Mouse (Mus musculus): ENCODE data around the gene Clasp1. TPM values are rescaled to one million over a fixed set of nuclear protein-coding genes. Genes with fewer than 3 reads are reported as not detected.

Clasp1 gene
- polyA plus RNA-seq, 1 experiment from 2014 or later: 40.3 TPM

GRCm38 (mm10) chr1:118450891-118451450, 62.1 kb downstream of the Clasp1 start:
- WGBS: 88% methylated on average over 3 of the region's 3 CpGs
- Histone ChIP-seq H3K4me1 (ENCODE audit: control insufficient read depth, insufficient read depth, low read length) (no peaks in the 10 kb centered on the region), H3K27ac (replicated peaks; ENCODE audit: low read depth, low read length) (no peak overlapping the region), H3K27me3 (replicated peaks; ENCODE audit: control insufficient read depth, insufficient read depth, low read length) (no peaks in the 10 kb centered on the region), H3K36me3 (ENCODE audit: control insufficient read depth, insufficient read depth, low read length) (no peaks in the 10 kb centered on the region), H3K9ac (ENCODE audit: low read depth, low read length) (no peak overlapping the region), H3K4me2 (ENCODE audit: low read depth, low read length) (no peak overlapping the region), H3K9me3 (ENCODE audit: control insufficient read depth, low read length) (no peaks in the 10 kb centered on the region), H3K4me3 (ENCODE audit: low read depth, low read length) (no peak overlapping the region)
- DNase-seq (ENCODE audit: low spot score) (no peak), ATAC-seq (ENCODE audit: low read depth) (no peak)

GRCm38 (mm10) chr1:118453577-118453976, 64.7 kb downstream of the Clasp1 start:
- Histone ChIP-seq H3K36me3 (ENCODE audit: control insufficient read depth, insufficient read depth, low read length) (no peaks in the 10 kb centered on the region), H3K9me3 (ENCODE audit: control insufficient read depth, low read length) (no peaks in the 10 kb centered on the region), H3K27ac (replicated peaks; ENCODE audit: low read depth, low read length) (no peak overlapping the region), H3K4me2 (ENCODE audit: low read depth, low read length) (no peak overlapping the region), H3K4me1 (ENCODE audit: control insufficient read depth, insufficient read depth, low read length) (peaks cover 23% of the 10 kb centered on the region), H3K9ac (ENCODE audit: low read depth, low read length) (no peak overlapping the region), H3K27me3 (replicated peaks; ENCODE audit: control insufficient read depth, insufficient read depth, low read length) (no peaks in the 10 kb centered on the region), H3K4me3 (ENCODE audit: low read depth, low read length) (no peak overlapping the region)
- DNase-seq (ENCODE audit: low spot score): no peak
- WGBS: 83% methylated on average over 4 of the region's 4 CpGs
- ATAC-seq (ENCODE audit: low read depth): no peak

- H3K27ac ChIP-seq (replicated peaks; ENCODE audit: low read depth, low read length): no peak overlapping the region
- ATAC-seq (ENCODE audit: low read depth) (no peak), DNase-seq (ENCODE audit: low spot score) (no peak)
- no peak overlapping the region for H3K4me2 ChIP-seq (ENCODE audit: low read depth, low read length)
- no peak overlapping the region for H3K9ac ChIP-seq (ENCODE audit: low read depth, low read length)
- no peaks in the 10 kb centered on the region for H3K9me3 ChIP-seq (ENCODE audit: control insufficient read depth, low read length)
- WGBS: 87% methylated on average over 4 of the region's 4 CpGs
- H3K36me3 ChIP-seq (ENCODE audit: control insufficient read depth, insufficient read depth, low read length): no peaks in the 10 kb centered on the region
- H3K4me1 ChIP-seq (ENCODE audit: control insufficient read depth, insufficient read depth, low read length): peaks cover 23% of the 10 kb centered on the region
- H3K4me3 ChIP-seq (ENCODE audit: low read depth, low read length): no peak overlapping the region
- no peaks in the 10 kb centered on the region for H3K27me3 ChIP-seq (replicated peaks; ENCODE audit: control insufficient read depth, insufficient read depth, low read length)
Observed at GRCm38 (mm10) chr1:118454817-118455216, 66.0 kb downstream of the Clasp1 start.

- peak overlapping the region; percentile 35; the same call in 1 of the 2 replicates for H3K9ac ChIP-seq (ENCODE audit: low read depth, low read length)
- no peaks in the 10 kb centered on the region for H3K9me3 ChIP-seq (ENCODE audit: control insufficient read depth, low read length)
- no peak for ATAC-seq (ENCODE audit: low read depth)
- peaks cover 10% of the 10 kb centered on the region for H3K36me3 ChIP-seq (ENCODE audit: control insufficient read depth, insufficient read depth, low read length)
- H3K4me3 ChIP-seq (ENCODE audit: low read depth, low read length): no peak overlapping the region
- peak overlapping the region; percentile 74 for H3K4me2 ChIP-seq (ENCODE audit: low read depth, low read length)
- peaks cover 23% of the 10 kb centered on the region for H3K4me1 ChIP-seq (ENCODE audit: control insufficient read depth, insufficient read depth, low read length)
- no peak for DNase-seq (ENCODE audit: low spot score)
- H3K27ac ChIP-seq (replicated peaks; ENCODE audit: low read depth, low read length): peak overlapping the region; percentile 50; the same call in 1 of the 2 replicates
- 40% methylated on average over 11 of the region's 11 CpGs for WGBS
- no peaks in the 10 kb centered on the region for H3K27me3 ChIP-seq (replicated peaks; ENCODE audit: control insufficient read depth, insufficient read depth, low read length)
Observed at GRCm38 (mm10) chr1:118457256-118457882, 68.5 kb downstream of the Clasp1 start.

GRCm38 (mm10) chr1:118457883-118458259, 69.0 kb downstream of the Clasp1 start:
- H3K4me2 ChIP-seq (ENCODE audit: low read depth, low read length): peak overlapping the region; percentile 74
- ATAC-seq (ENCODE audit: low read depth) (no peak), DNase-seq (ENCODE audit: low spot score) (peak; percentile 18)
- H3K9ac ChIP-seq (ENCODE audit: low read depth, low read length): no peak overlapping the region
- no peaks in the 10 kb centered on the region for H3K27me3 ChIP-seq (replicated peaks; ENCODE audit: control insufficient read depth, insufficient read depth, low read length)
- H3K4me1 ChIP-seq (ENCODE audit: control insufficient read depth, insufficient read depth, low read length): peaks cover 23% of the 10 kb centered on the region
- WGBS: 48% methylated on average over 1 of the region's 1 CpGs
- H3K27ac ChIP-seq (replicated peaks; ENCODE audit: low read depth, low read length): no peak overlapping the region
- no peaks in the 10 kb centered on the region for H3K9me3 ChIP-seq (ENCODE audit: control insufficient read depth, low read length)
- H3K36me3 ChIP-seq (ENCODE audit: control insufficient read depth, insufficient read depth, low read length): peaks cover 14% of the 10 kb centered on the region
- H3K4me3 ChIP-seq (ENCODE audit: low read depth, low read length): no peak overlapping the region

- H3K36me3 ChIP-seq (ENCODE audit: control insufficient read depth, insufficient read depth, low read length): peaks cover 14% of the 10 kb centered on the region
- H3K9me3 ChIP-seq (ENCODE audit: control insufficient read depth, low read length): no peaks in the 10 kb centered on the region
- peak overlapping the region; percentile 74; the same call in 1 of the 2 replicates for H3K4me2 ChIP-seq (ENCODE audit: low read depth, low read length)
- H3K27me3 ChIP-seq (replicated peaks; ENCODE audit: control insufficient read depth, insufficient read depth, low read length): no peaks in the 10 kb centered on the region
- no peak overlapping the region for H3K9ac ChIP-seq (ENCODE audit: low read depth, low read length)
- peak; percentile 35 for DNase-seq (ENCODE audit: low spot score)
- H3K27ac ChIP-seq (replicated peaks; ENCODE audit: low read depth, low read length): no peak overlapping the region; the same call in 1 of the 2 replicates
- WGBS: 45% methylated on average over 3 of the region's 3 CpGs
- H3K4me3 ChIP-seq (ENCODE audit: low read depth, low read length): no peak overlapping the region; the same call in 1 of the 2 replicates
- ATAC-seq (ENCODE audit: low read depth): no peak
- peaks cover 23% of the 10 kb centered on the region for H3K4me1 ChIP-seq (ENCODE audit: control insufficient read depth, insufficient read depth, low read length)
Observed at GRCm38 (mm10) chr1:118458279-118458678, 69.4 kb downstream of the Clasp1 start.

- Histone ChIP-seq H3K4me2 (ENCODE audit: low read depth, low read length) (peak overlapping the region; percentile 74), H3K4me1 (ENCODE audit: control insufficient read depth, insufficient read depth, low read length) (peaks cover 23% of the 10 kb centered on the region), H3K27ac (replicated peaks; ENCODE audit: low read depth, low read length) (peak overlapping the region; percentile 97), H3K27me3 (replicated peaks; ENCODE audit: control insufficient read depth, insufficient read depth, low read length) (no peaks in the 10 kb centered on the region), H3K9me3 (ENCODE audit: control insufficient read depth, low read length) (no peaks in the 10 kb centered on the region), H3K36me3 (ENCODE audit: control insufficient read depth, insufficient read depth, low read length) (peaks cover 20% of the 10 kb centered on the region), H3K4me3 (ENCODE audit: low read depth, low read length) (peak overlapping the region; percentile 48), H3K9ac (ENCODE audit: low read depth, low read length) (peak overlapping the region; percentile 80)
- ATAC-seq (ENCODE audit: low read depth): peak; percentile 92
- DNase-seq (ENCODE audit: low spot score): peak; percentile 98
- WGBS: 2% methylated on average over 53 of the region's 53 CpGs
Observed at GRCm38 (mm10) chr1:118458963-118459920, 70.4 kb downstream of the Clasp1 start.

GRCm38 (mm10) chr1:118460716-118461115, 71.9 kb downstream of the Clasp1 start:
- 92% methylated on average over 5 of the region's 5 CpGs for WGBS
- H3K4me2 ChIP-seq (ENCODE audit: low read depth, low read length): no peak overlapping the region
- ATAC-seq (ENCODE audit: low read depth): no peak

More at GRCm38 (mm10) chr1:118460716-118461115, 71.9 kb downstream of the Clasp1 start:
- Histone ChIP-seq H3K27me3 (replicated peaks; ENCODE audit: control insufficient read depth, insufficient read depth, low read length) (no peaks in the 10 kb centered on the region), H3K36me3 (ENCODE audit: control insufficient read depth, insufficient read depth, low read length) (peaks cover 35% of the 10 kb centered on the region), H3K4me3 (ENCODE audit: low read depth, low read length) (no peak overlapping the region), H3K9ac (ENCODE audit: low read depth, low read length) (no peak overlapping the region), H3K27ac (replicated peaks; ENCODE audit: low read depth, low read length) (no peak overlapping the region), H3K4me1 (ENCODE audit: control insufficient read depth, insufficient read depth, low read length) (peaks cover 23% of the 10 kb centered on the region), H3K9me3 (ENCODE audit: control insufficient read depth, low read length) (no peaks in the 10 kb centered on the region)
- no peak for DNase-seq (ENCODE audit: low spot score)

Measured in embryonic facial prominence, embryonic 14.5 days (tissue).